Mouse (Mus musculus) bone marrow, adult 2 months (tissue): ENCODE data around the gene Kcnj14.

Experiments
- CTCF ChIP-seq: fragments of 200-500 bp; IDR thresholded peaks from 2 replicates; pipeline ENCODE4 v1.5.1; 2011; ENCODE audit warnings: low read length, control low read depth; ENCODE audit not compliant: control insufficient read depth, insufficient read depth
- POLR2A ChIP-seq: fragments of 200-500 bp; IDR thresholded peaks from 2 replicates; pipeline ENCODE4 v1.6.1; 2011; ENCODE audit warnings: low read depth, mild to moderate bottlenecking, control low read depth, low read length, borderline replicate concordance; ENCODE audit not compliant: control insufficient read depth

DNA sequence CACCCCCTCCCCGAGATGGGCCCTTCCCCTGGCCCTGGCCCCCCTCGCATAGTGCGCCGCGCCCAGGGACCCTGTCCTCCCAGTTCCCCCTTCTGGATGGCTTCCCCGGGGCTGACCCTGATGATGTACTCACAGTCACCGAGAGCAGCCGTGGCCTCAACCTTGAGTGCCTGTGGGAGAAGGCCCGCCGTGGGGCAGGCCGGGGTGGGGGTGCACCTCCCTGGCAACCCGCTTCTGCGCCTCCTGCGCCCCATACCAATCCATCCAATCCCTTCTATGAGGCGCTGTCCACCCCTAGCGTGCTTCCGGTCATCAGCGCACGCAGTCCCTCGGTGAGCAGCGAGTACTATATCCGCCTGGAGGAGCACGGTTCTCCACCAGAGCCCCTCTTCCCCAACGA lies 31.3 kb downstream of the Kcnj14 start:
- no peak for TF ChIP-seq CTCF
- no peak for TF ChIP-seq POLR2A
